Mouse (Mus musculus) hindbrain, embryonic 15.5 days (tissue): ENCODE measurements around the gene Mef2a. TPM values are rescaled to one million over a fixed set of nuclear protein-coding genes. Genes with fewer than 3 reads are reported as not detected.

Source experiments
- ATAC-seq: fragments of 200-750 bp; cut with Nextera tagmentation; 2 replicates; pipeline ENCODE4 v1.8.0; 2017; ENCODE audit warnings: low read depth, moderate number of reproducible peaks, moderate TSS enrichment; ENCODE audit not compliant: low FRiP score
- H3K27ac ChIP-seq: fragments of 300-500 bp; sonication (generic); replicated peaks from 2 replicates; pipeline ENCODE4 v1.5.1; 2015; ENCODE audit warnings: mild to moderate bottlenecking, inconsistent platforms
- H3K27me3 ChIP-seq: fragments of 300-500 bp; sonication (generic); 2 replicates; pipeline ENCODE4 v1.6.1; 2015; ENCODE audit warnings: control low read depth, inconsistent platforms
- H3K36me3 ChIP-seq: fragments of 300-500 bp; sonication (generic); 2 replicates; pipeline ENCODE4 v1.6.1; 2015; ENCODE audit warnings: control low read depth, inconsistent platforms
- H3K4me1 ChIP-seq: fragments of 300-500 bp; sonication (generic); replicated peaks from 2 replicates; pipeline ENCODE4 v1.6.1; 2015; ENCODE audit warnings: control low read depth, inconsistent platforms
- H3K4me2 ChIP-seq: fragments of 300-500 bp; sonication (generic); 2 replicates; pipeline ENCODE4 v1.6.1; 2015; ENCODE audit warnings: moderate library complexity, mild to moderate bottlenecking, inconsistent platforms
- H3K4me3 ChIP-seq: fragments of 300-500 bp; sonication (generic); 2 replicates; pipeline ENCODE4 v1.5.1; 2015; ENCODE audit warnings: mild to moderate bottlenecking, inconsistent platforms
- H3K9ac ChIP-seq: fragments of 300-500 bp; sonication (generic); 2 replicates; pipeline ENCODE4 v1.6.1; 2015; ENCODE audit warnings: inconsistent platforms
- H3K9me3 ChIP-seq: fragments of 300-500 bp; sonication (generic); 2 replicates; pipeline ENCODE4 v1.6.1; 2016; ENCODE audit warnings: control low read depth, inconsistent platforms
- WGBS: fragments of 180-500 bp; shearing (Covaris S2); methylation state at CpG from one replicate; pipeline ENCODE4 v1.1.7; 2015; 5-methylcytosine and 5-hydroxymethylcytosine counted together
- polyA plus RNA-seq: library from polyadenylated mRNA; unstranded; fragments of >200 nt; fragmentation: Nextera tagmentation; extraction: Ambion mirVana; gene quantifications from 2 replicates; pipeline ENCODE4 v1.2.1, GENCODE M21; 2015

The Mef2a gene
- polyA plus RNA-seq, 1 experiment from 2014 or later = 35.0 TPM

GRCm38 (mm10) chr7:67359863-67360262, 12.8 kb downstream of the Mef2a start:
- ATAC-seq = no peak
- H3K4me1 ChIP-seq = 0 out of 2 replicates have a peak, but pooled peaks cover 3% of the 10 kb centered on the region
- H3K9ac ChIP-seq = no peak overlapping the region
- H3K4me3 ChIP-seq = no peak overlapping the region
- H3K4me2 ChIP-seq = no peak overlapping the region
- no peaks in the 10 kb centered on the region for H3K36me3 ChIP-seq
- no peaks in the 10 kb centered on the region for H3K27me3 ChIP-seq
- no peak overlapping the region for H3K27ac ChIP-seq
- no peaks in the 10 kb centered on the region for H3K9me3 ChIP-seq

DNA sequence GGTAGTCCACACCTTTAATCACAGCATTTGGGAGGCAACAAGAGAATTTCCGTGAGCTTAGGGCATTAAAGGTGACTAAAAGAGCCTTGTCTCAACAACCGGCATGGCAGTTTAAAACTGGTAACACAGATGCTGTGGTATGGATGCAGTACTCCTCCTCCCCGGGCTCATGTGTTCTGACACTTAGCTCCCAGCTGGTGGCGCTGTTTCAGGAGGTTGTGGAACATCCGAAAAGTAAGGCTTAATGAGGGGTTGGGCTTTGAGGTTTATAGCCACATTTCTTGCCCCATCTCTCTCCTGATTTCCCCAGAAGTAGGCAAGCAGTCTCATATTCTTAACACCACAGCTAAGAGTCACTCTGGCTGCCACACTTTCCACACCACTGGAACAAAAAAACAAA, 16.8 kb downstream of the Mef2a start:
- 93% methylated on average over 5 of the region's 5 CpGs for WGBS
- no peak overlapping the region for H3K4me2 ChIP-seq

DNA sequence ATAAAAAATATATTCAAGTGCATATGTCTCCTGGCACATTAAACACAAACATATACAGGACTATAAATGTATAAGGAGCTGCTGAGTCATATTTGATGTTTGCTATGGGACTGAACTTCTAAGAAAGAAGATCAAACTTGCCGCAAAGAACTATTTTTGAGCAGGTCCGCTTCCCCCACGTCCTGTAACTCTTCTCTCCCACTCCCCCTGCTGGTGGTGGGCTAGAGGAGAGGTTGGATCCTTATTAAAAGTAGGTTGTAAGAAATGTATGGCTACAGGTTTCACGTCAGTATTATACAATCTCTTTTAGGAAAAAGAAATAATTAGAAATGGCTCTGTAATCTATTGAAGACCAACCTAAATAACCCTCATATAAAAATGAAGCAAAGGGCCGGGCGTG, 19.0 kb downstream of the Mef2a start:
- Histone ChIP-seq H3K27me3 (no peaks in the 10 kb centered on the region), H3K36me3 (no peaks in the 10 kb centered on the region), H3K9ac (no peak overlapping the region), H3K4me1 (no peaks in the 10 kb centered on the region), H3K27ac (no peak overlapping the region), H3K9me3 (no peaks in the 10 kb centered on the region), H3K4me3 (no peak overlapping the region), H3K4me2 (no peak overlapping the region)
- 90% methylated on average over 6 of the region's 6 CpGs for WGBS
- no peak for ATAC-seq

More for the DNA sequence above, 16.8 kb downstream of the Mef2a start:
- H3K4me3 ChIP-seq = no peak overlapping the region
- no peaks in the 10 kb centered on the region for H3K36me3 ChIP-seq
- H3K9me3 ChIP-seq = no peaks in the 10 kb centered on the region
- H3K9ac ChIP-seq = no peak overlapping the region
- 0 out of 2 replicates have a peak, but pooled peaks cover 3% of the 10 kb centered on the region for H3K4me1 ChIP-seq
- ATAC-seq = no peak
- H3K27ac ChIP-seq = no peak overlapping the region
- no peaks in the 10 kb centered on the region for H3K27me3 ChIP-seq

DNA sequence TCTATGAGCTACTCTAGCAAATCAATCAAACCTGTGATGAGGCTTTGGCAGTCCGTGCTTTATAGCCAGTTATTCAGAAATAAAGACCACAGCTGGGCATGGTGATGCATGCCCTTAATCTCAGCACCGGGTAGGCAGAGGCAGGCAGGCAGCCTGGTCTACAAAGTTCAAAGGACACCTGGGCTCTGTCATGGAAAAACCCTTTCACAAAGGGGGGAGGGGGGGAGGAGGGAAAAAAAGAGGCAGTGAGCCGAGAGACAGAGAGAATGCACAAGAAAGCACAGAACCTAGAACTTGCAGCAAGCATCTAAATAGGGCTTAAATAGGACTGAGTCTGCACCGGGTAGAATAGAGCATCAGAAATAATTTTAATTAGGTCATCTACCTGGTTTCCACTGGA, 19.7 kb downstream of the Mef2a start:
- no peak overlapping the region for H3K27ac ChIP-seq
- no peaks in the 10 kb centered on the region for H3K9me3 ChIP-seq
- H3K4me1 ChIP-seq = no peaks in the 10 kb centered on the region
- H3K4me3 ChIP-seq = no peak overlapping the region
- 73% methylated on average over 4 of the region's 4 CpGs for WGBS
- ATAC-seq = no peak
- H3K36me3 ChIP-seq = no peaks in the 10 kb centered on the region
- H3K9ac ChIP-seq = no peak overlapping the region
- no peak overlapping the region for H3K4me2 ChIP-seq
- H3K27me3 ChIP-seq = no peaks in the 10 kb centered on the region

DNA sequence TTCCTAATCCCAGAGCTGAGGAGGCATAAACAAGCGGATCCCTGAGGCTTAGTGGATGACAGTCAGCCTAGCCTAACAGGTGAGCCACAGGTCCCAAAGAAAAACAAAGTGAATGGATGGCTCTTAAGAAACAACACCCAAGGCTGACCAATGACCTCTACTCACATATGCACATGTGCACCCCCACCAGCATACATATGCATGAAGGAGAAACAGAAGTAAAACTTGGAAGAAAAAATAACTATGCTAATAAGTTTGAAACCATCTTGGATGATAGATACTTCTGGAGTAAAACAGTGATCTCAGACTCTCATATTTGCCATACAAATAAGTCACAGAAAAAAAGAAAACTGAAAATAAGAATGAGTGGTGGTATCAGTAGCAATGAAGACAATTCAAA, 28.2 kb downstream of the Mef2a start:
- 92% methylated on average over 1 of the region's 1 CpGs for WGBS
- Histone ChIP-seq H3K27ac (no peak overlapping the region), H3K27me3 (no peaks in the 10 kb centered on the region), H3K9me3 (no peaks in the 10 kb centered on the region), H3K36me3 (no peaks in the 10 kb centered on the region), H3K4me1 (no peaks in the 10 kb centered on the region), H3K4me3 (no peak overlapping the region), H3K9ac (no peak overlapping the region), H3K4me2 (no peak overlapping the region)
- no peak for ATAC-seq

- Histone ChIP-seq H3K4me1 (no peaks in the 10 kb centered on the region), H3K27me3 (no peaks in the 10 kb centered on the region), H3K36me3 (no peaks in the 10 kb centered on the region), H3K27ac (no peak overlapping the region), H3K9ac (no peak overlapping the region), H3K4me2 (no peak overlapping the region), H3K4me3 (no peak overlapping the region), H3K9me3 (no peaks in the 10 kb centered on the region)
- no peak for ATAC-seq
- WGBS = 88% methylated on average over 7 of the region's 7 CpGs
Measured at GRCm38 (mm10) chr7:67342067-67342625, 30.5 kb downstream of the Mef2a start.

GRCm38 (mm10) chr7:67320359-67320758, 52.3 kb downstream of the Mef2a start:
- Histone ChIP-seq H3K4me3 (no peak overlapping the region), H3K36me3 (peaks cover 2% of the 10 kb centered on the region; the same call in 1 of the 2 replicates), H3K4me2 (no peak overlapping the region), H3K27me3 (no peaks in the 10 kb centered on the region), H3K9me3 (no peaks in the 10 kb centered on the region), H3K27ac (no peak overlapping the region), H3K4me1 (no peaks in the 10 kb centered on the region), H3K9ac (no peak overlapping the region)
- WGBS = 85% methylated on average over 1 of the region's 1 CpGs
- no peak for ATAC-seq

GRCm38 (mm10) chr7:67318697-67319096, 54.0 kb downstream of the Mef2a start:
- ATAC-seq = no peak
- no peaks in the 10 kb centered on the region for H3K4me1 ChIP-seq
- no peaks in the 10 kb centered on the region for H3K9me3 ChIP-seq
- H3K4me2 ChIP-seq = no peak overlapping the region
- H3K27me3 ChIP-seq = no peaks in the 10 kb centered on the region
- no peak overlapping the region for H3K9ac ChIP-seq
- H3K4me3 ChIP-seq = no peak overlapping the region
- no peak overlapping the region for H3K27ac ChIP-seq
- peaks cover 3% of the 10 kb centered on the region; the same call in 1 of the 2 replicates for H3K36me3 ChIP-seq

DNA sequence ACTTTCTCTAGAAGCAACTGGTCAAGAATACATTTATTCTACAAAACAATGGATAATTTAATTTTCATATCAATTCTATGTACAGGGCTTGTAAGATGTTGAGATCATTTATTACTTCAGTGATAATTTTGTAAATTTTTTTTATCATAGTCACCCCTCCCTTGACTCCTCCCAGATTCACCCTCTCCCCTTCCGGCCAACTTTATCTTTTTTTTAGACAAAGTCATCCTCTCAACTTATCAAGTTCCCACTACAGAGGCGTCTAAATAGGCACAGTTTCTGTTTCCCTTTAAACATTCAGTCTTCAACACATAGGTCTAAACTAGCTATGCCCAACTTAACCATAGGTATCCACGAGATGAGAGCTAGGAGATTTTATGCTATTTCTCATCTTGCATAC, 59.5 kb downstream of the Mef2a start:
- no peaks in the 10 kb centered on the region for H3K4me1 ChIP-seq
- no peak overlapping the region for H3K4me3 ChIP-seq
- H3K9me3 ChIP-seq = no peaks in the 10 kb centered on the region
- H3K9ac ChIP-seq = no peak overlapping the region
- WGBS = 91% methylated on average over 3 of the region's 3 CpGs
- H3K36me3 ChIP-seq = peaks cover 8% of the 10 kb centered on the region; the same call in 1 of the 2 replicates
- H3K27me3 ChIP-seq = no peaks in the 10 kb centered on the region
- no peak for ATAC-seq
- H3K4me2 ChIP-seq = no peak overlapping the region
- no peak overlapping the region for H3K27ac ChIP-seq

DNA sequence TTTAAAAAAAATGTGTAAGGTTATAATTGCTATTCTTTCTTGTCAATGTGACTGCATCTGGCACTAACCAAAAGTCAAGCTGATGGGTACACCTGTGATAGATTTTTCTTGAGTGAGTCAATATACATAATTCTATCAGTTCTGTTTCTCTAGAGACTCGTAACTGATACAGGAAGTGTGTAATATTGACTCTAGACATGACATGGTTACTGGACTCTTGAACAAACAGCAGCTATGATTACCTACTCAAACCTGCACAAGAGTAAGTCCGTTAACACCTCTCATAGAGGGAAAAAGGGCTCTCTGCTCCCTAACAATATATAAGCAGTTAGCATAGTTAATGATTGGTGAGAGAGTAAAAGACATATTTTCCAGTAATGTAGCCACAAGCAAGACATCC, 62.5 kb downstream of the Mef2a start:
- Histone ChIP-seq H3K27me3 (no peaks in the 10 kb centered on the region), H3K4me1 (no peaks in the 10 kb centered on the region)
- 94% methylated on average over 2 of the region's 2 CpGs for WGBS

GRCm38 (mm10) chr7:67308102-67308501, 64.6 kb downstream of the Mef2a start:
- Histone ChIP-seq H3K27me3 (no peaks in the 10 kb centered on the region), H3K36me3 (no peaks in the 10 kb centered on the region), H3K9ac (no peak overlapping the region), H3K4me1 (no peaks in the 10 kb centered on the region), H3K4me3 (no peak overlapping the region), H3K27ac (no peak overlapping the region), H3K9me3 (no peaks in the 10 kb centered on the region), H3K4me2 (no peak overlapping the region)
- WGBS = 97% methylated on average over 2 of the region's 2 CpGs
- no peak for ATAC-seq

More for the DNA sequence above, 62.5 kb downstream of the Mef2a start:
- no peak overlapping the region for H3K4me3 ChIP-seq
- no peak overlapping the region for H3K9ac ChIP-seq
- H3K9me3 ChIP-seq = no peaks in the 10 kb centered on the region
- no peak for ATAC-seq
- H3K36me3 ChIP-seq = 0 out of 2 replicates have a peak, but pooled peaks cover 5% of the 10 kb centered on the region
- no peak overlapping the region for H3K27ac ChIP-seq
- no peak overlapping the region for H3K4me2 ChIP-seq

- no peaks in the 10 kb centered on the region for H3K36me3 ChIP-seq
- no peak for ATAC-seq
- H3K27me3 ChIP-seq = no peaks in the 10 kb centered on the region
- H3K9me3 ChIP-seq = no peaks in the 10 kb centered on the region
- H3K4me1 ChIP-seq = no peaks in the 10 kb centered on the region
- H3K27ac ChIP-seq = no peak overlapping the region
- no peak overlapping the region for H3K9ac ChIP-seq
- no peak overlapping the region for H3K4me3 ChIP-seq
- 96% methylated on average over 3 of the region's 3 CpGs for WGBS
- H3K4me2 ChIP-seq = no peak overlapping the region
Measured at GRCm38 (mm10) chr7:67307078-67307477, 65.6 kb downstream of the Mef2a start.

- 95% methylated on average over 3 of the region's 3 CpGs for WGBS
- Histone ChIP-seq H3K27ac (no peak overlapping the region), H3K4me3 (no peak overlapping the region), H3K27me3 (no peaks in the 10 kb centered on the region), H3K9ac (no peak overlapping the region), H3K4me2 (no peak overlapping the region), H3K4me1 (no peaks in the 10 kb centered on the region), H3K36me3 (no peaks in the 10 kb centered on the region), H3K9me3 (no peaks in the 10 kb centered on the region)
- no peak for ATAC-seq
Measured at GRCm38 (mm10) chr7:67304937-67305336, 67.7 kb downstream of the Mef2a start.
